Mouse (Mus musculus): Measurements from ENCODE around the gene Mov10l1. TPM values are rescaled to one million over a fixed set of nuclear protein-coding genes. Genes with fewer than 3 reads are reported as not detected.

Mov10l1 gene
- polyA plus RNA-seq, 1 experiment from 2014 or later: not detected

- H3K4me1 ChIP-seq (replicated peaks): peaks cover 16% of the 10 kb centered on the region
These were observed 82.2 kb downstream of the Mov10l1 start for GRCm38 (mm10) chr15:89064891-89065290.

DNA sequence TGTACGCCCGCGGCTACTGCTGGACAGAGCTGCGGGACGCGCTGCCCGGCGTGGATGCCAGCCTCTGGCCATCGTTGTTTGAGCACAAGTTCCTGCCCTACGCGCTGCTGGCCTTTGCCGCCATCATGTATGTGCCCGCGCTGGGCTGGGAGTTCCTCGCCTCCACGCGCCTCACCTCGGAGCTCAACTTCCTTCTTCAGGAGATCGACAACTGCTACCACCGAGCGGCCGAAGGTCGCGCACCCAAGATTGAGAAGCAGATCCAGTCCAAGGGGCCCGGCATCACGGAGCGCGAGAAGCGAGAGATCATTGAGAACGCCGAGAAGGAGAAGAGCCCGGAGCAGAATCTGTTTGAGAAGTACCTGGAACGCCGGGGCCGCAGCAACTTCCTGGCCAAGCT is 84.9 kb downstream of the Mov10l1 start:
- Histone ChIP-seq H3K9ac (replicated peaks) (no peak overlapping the region), H3K4me1 (replicated peaks) (peaks cover 2% of the 10 kb centered on the region; the same call in 1 of the 2 replicates), H3K4me3 (replicated peaks) (no peak overlapping the region), H3K27me3 (peaks cover 52% of the 10 kb centered on the region), H3K36me3 (peaks cover 19% of the 10 kb centered on the region), H3K9me3 (no peaks in the 10 kb centered on the region), H3K4me2 (replicated peaks) (no peak overlapping the region; the same call in 1 of the 2 replicates), H3K27ac (no peak overlapping the region)
- WGBS: 34% methylated on average over 35 of the region's 35 CpGs
- ATAC-seq: no peak

More at GRCm38 (mm10) chr15:89064891-89065290, 82.2 kb downstream of the Mov10l1 start:
- H3K4me3 ChIP-seq (replicated peaks): no peak overlapping the region
- H3K9ac ChIP-seq (replicated peaks): no peak overlapping the region
- no peak for ATAC-seq
- no peak overlapping the region for H3K27ac ChIP-seq
- no peaks in the 10 kb centered on the region for H3K9me3 ChIP-seq
- H3K36me3 ChIP-seq: peaks cover 18% of the 10 kb centered on the region
- H3K27me3 ChIP-seq: peaks cover 69% of the 10 kb centered on the region
- WGBS: 94% methylated on average over 5 of the region's 5 CpGs
- no peak overlapping the region for H3K4me2 ChIP-seq (replicated peaks)

DNA sequence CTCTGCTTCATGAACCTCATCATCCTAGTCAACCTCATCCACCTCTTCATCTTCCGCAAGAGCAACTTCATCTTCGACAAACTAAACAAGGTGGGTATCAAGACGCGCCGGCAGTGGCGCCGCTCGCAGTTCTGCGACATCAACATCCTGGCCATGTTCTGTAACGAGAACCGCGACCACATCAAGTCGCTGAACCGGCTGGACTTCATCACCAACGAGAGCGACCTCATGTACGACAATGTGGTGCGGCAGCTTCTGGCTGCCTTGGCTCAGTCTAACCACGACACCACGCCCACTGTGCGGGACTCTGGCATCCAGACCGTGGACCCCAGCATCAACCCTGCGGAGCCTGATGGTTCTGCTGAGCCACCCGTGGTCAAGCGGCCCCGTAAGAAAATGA is 85.5 kb downstream of the Mov10l1 start:
- Histone ChIP-seq H3K27ac (no peak overlapping the region), H3K27me3 (peaks cover 52% of the 10 kb centered on the region), H3K9me3 (no peaks in the 10 kb centered on the region), H3K4me3 (replicated peaks) (no peak overlapping the region), H3K36me3 (peaks cover 19% of the 10 kb centered on the region), H3K9ac (replicated peaks) (no peak overlapping the region), H3K4me1 (replicated peaks) (peaks cover 2% of the 10 kb centered on the region; the same call in 1 of the 2 replicates), H3K4me2 (replicated peaks) (no peak overlapping the region)
- ATAC-seq: no peak
- WGBS: 47% methylated on average over 26 of the region's 26 CpGs

GRCm38 (mm10) chr15:89069336-89069840 is 86.7 kb downstream of the Mov10l1 start:
- Histone ChIP-seq H3K4me3 (replicated peaks) (no peak overlapping the region), H3K4me1 (replicated peaks) (peaks cover 5% of the 10 kb centered on the region), H3K27me3 (peaks cover 52% of the 10 kb centered on the region), H3K9me3 (no peaks in the 10 kb centered on the region), H3K27ac (no peak overlapping the region), H3K9ac (replicated peaks) (no peak overlapping the region), H3K36me3 (peaks cover 19% of the 10 kb centered on the region), H3K4me2 (replicated peaks) (no peak overlapping the region)
- WGBS: 78% methylated on average over 19 of the region's 19 CpGs
- no peak for ATAC-seq

GRCm38 (mm10) chr15:89070606-89071005 is 87.9 kb downstream of the Mov10l1 start:
- H3K27ac ChIP-seq: no peak overlapping the region
- 80% methylated on average over 24 of the region's 24 CpGs for WGBS
- peaks cover 43% of the 10 kb centered on the region for H3K27me3 ChIP-seq
- H3K4me1 ChIP-seq (replicated peaks): peaks cover 16% of the 10 kb centered on the region
- H3K9ac ChIP-seq (replicated peaks): no peak overlapping the region
- H3K36me3 ChIP-seq: peaks cover 19% of the 10 kb centered on the region
- no peak overlapping the region for H3K4me3 ChIP-seq (replicated peaks)
- ATAC-seq: no peak
- no peak overlapping the region for H3K4me2 ChIP-seq (replicated peaks)
- H3K9me3 ChIP-seq: no peaks in the 10 kb centered on the region

GRCm38 (mm10) chr15:89073993-89074603 is 91.4 kb downstream of the Mov10l1 start:
- H3K36me3 ChIP-seq: peaks cover 7% of the 10 kb centered on the region
- no peak overlapping the region for H3K4me3 ChIP-seq (replicated peaks)
- peaks cover 8% of the 10 kb centered on the region for H3K27me3 ChIP-seq
- H3K27ac ChIP-seq: peak overlapping the region; percentile 93
- H3K4me1 ChIP-seq (replicated peaks): peaks cover 41% of the 10 kb centered on the region
- H3K9me3 ChIP-seq: no peaks in the 10 kb centered on the region
- no peak for ATAC-seq
- 87% methylated on average over 10 of the region's 10 CpGs for whole genome bisulfite sequencing
- peak overlapping the region; percentile 95; the same call in 1 of the 2 replicates for H3K4me2 ChIP-seq (replicated peaks)
- H3K9ac ChIP-seq (replicated peaks): peak overlapping the region; percentile 89; the same call in 1 of the 2 replicates

GRCm38 (mm10) chr15:89074613-89075477 is 92.1 kb downstream of the Mov10l1 start, which contains the start of gene Trabd:
Trabd (plus strand) TSS chr15:89075124.
- Histone ChIP-seq H3K27ac (peak within 1 kb of the TSS; percentile 93), H3K4me1 (replicated peaks) (peaks cover 41% of the 10 kb centered on the region), H3K4me3 (replicated peaks) (peak within 1 kb of the TSS; percentile 81), H3K36me3 (peaks cover 2% of the 10 kb centered on the region), H3K9ac (replicated peaks) (peak within 1 kb of the TSS; percentile 89), H3K27me3 (0 out of 2 replicates have a peak, but pooled peaks cover under 1% of the 10 kb centered on the region), H3K4me2 (replicated peaks) (peak within 1 kb of the TSS; percentile 95), H3K9me3 (no peaks in the 10 kb centered on the region)
- WGBS: 23% methylated on average over 11 of the region's 11 CpGs
- ATAC-seq: 0 out of 2 replicates have a peak, but pooled peaks have one; percentile 0

DNA sequence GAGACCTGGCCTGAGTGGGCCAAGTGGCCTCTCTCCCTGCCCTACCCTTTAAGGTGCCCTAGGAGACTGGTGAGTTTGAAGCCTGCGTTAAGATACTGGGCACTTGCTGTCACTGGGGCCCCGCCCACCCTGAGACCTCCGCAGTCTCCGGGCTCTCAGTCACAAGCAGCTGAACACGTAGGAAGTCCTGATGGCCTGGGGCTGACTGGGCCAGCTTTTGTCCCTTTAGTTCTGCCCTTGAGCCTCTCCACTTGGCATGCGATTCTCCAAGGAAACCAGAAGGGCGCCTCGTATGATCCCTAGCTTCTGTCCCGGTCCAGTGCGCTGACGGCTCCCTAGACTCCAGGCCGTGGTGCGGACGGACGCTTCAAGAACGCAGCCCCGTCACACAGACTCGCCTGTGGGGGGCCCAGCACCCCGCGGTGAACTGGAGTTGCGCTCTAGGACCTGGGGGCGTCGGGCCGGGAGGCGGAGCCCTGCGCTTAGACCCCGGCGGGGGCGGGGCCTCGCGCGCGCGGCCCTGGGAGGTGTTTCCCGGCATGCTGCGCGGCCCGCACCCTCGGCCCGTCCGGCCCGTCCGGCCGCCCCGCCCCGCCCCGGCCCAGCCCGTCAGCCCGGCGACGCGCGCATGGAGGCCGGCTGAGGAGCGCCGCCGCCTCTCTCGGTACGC is 92.9 kb downstream of the Mov10l1 start:
- Histone ChIP-seq H3K36me3 (peaks cover 3% of the 10 kb centered on the region; the same call in 1 of the 2 replicates), H3K27ac (peak overlapping the region; percentile 93), H3K4me2 (replicated peaks) (peak overlapping the region; percentile 95), H3K4me1 (replicated peaks) (peaks cover 41% of the 10 kb centered on the region), H3K9me3 (no peaks in the 10 kb centered on the region), H3K27me3 (no peaks in the 10 kb centered on the region), H3K9ac (replicated peaks) (peak overlapping the region; percentile 89), H3K4me3 (replicated peaks) (peak overlapping the region; percentile 81)
- ATAC-seq: peak; percentile 94
- WGBS: under 1% methylated on average over 46 of the region's 59 CpGs

- Histone ChIP-seq H3K27me3 (no peaks in the 10 kb centered on the region), H3K4me2 (replicated peaks) (peak overlapping the region; percentile 95), H3K4me1 (replicated peaks) (peaks cover 41% of the 10 kb centered on the region), H3K36me3 (peaks cover 8% of the 10 kb centered on the region), H3K9ac (replicated peaks) (peak overlapping the region; percentile 89), H3K27ac (peak overlapping the region; percentile 93), H3K9me3 (no peaks in the 10 kb centered on the region), H3K4me3 (replicated peaks) (peak overlapping the region; percentile 81)
- ATAC-seq: peak; percentile 79
- WGBS: 1% methylated on average over 36 of the region's 39 CpGs
These were observed 93.5 kb downstream of the Mov10l1 start for GRCm38 (mm10) chr15:89076156-89076731.

GRCm38 (mm10) chr15:89078208-89078836 is 95.6 kb downstream of the Mov10l1 start:
- H3K36me3 ChIP-seq: peaks cover 29% of the 10 kb centered on the region
- WGBS: 81% methylated on average over 9 of the region's 9 CpGs
- H3K9me3 ChIP-seq: no peaks in the 10 kb centered on the region
- no peak overlapping the region for H3K4me3 ChIP-seq (replicated peaks)
- peaks cover 41% of the 10 kb centered on the region for H3K4me1 ChIP-seq (replicated peaks)
- H3K27ac ChIP-seq: no peak overlapping the region
- H3K27me3 ChIP-seq: no peaks in the 10 kb centered on the region
- no peak for ATAC-seq
- peak overlapping the region; percentile 89 for H3K9ac ChIP-seq (replicated peaks)
- 0 out of 2 replicates have a peak overlapping the region, but pooled peaks have one; percentile 9 for H3K4me2 ChIP-seq (replicated peaks)

- no peaks in the 10 kb centered on the region for H3K27me3 ChIP-seq
- no peak overlapping the region for H3K9ac ChIP-seq (replicated peaks)
- no peaks in the 10 kb centered on the region for H3K9me3 ChIP-seq
- H3K4me3 ChIP-seq (replicated peaks): no peak overlapping the region
- WGBS: 83% methylated on average over 1 of the region's 1 CpGs
- no peak for ATAC-seq
- no peak overlapping the region for H3K4me2 ChIP-seq (replicated peaks)
- H3K36me3 ChIP-seq: peaks cover 68% of the 10 kb centered on the region
- H3K27ac ChIP-seq: no peak overlapping the region
- peaks cover 10% of the 10 kb centered on the region for H3K4me1 ChIP-seq (replicated peaks)
These were observed 101.2 kb downstream of the Mov10l1 start for GRCm38 (mm10) chr15:89083906-89084305.
